In the genomic region with DNA sequence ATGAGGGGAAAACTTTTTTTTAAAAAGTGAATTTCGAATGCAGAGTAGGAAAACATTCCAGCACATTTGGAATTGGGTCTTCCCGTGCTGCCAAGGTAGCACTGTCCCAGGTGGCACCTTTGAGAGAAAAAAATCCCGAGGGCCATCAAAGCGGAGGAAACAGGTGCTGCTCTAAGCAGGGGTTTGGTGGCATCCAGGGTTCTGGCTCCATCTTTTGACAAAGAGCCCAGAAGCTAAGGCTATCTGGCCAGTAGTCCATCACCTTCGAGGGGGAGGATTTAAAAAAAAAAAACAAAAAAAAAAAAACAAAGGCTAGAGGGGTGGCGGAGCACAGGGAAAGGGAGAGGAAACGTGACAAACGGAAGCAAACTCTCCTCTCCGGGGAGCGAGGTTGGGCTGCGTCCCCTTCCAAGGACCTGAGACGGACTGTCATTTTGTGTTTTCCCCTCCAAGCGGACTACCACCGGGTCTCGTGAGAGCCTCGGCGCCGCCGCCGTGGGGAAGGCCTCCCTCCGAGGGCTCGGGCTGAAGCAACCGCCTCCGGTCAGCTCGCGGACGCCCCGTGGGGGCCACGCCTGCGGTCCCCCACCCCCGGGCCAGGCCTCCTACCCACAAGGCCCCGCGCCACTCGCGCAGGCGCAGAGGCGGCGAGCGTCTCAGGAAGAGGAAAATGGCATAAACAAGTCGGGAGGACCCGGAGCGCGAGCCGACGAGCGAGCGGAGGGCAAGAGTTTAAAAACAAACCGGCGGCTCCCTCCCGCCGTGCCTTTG, we compare ENCODE assay signal across 7 mouse cellular contexts. TPM values are rescaled to one million over a fixed set of nuclear protein-coding genes. Genes with fewer than 3 reads are reported as not detected.
DNase-seq lines count a peak whose midpoint lies in the region; ATAC-seq lines count a peak whose summit lies in the region.

A gene (plus strand): TSS at position 627 of the 771 bp plus-strand sequence.

- peak within 1 kb of the TSS; percentile 99 for H3K4me3 ChIP-seq in embryonic facial prominence, embryonic 11.5 days (ENCODE audit: low read depth, low read length)
- H3K4me3 ChIP-seq in limb, embryonic 11.5 days (ENCODE audit: low read depth, low read length), result peak within 1 kb of the TSS; percentile 90
- H3K4me3 ChIP-seq in midbrain, embryonic 14.5 days (replicated peaks; ENCODE audit: low read depth, low read length), result peak within 1 kb of the TSS; percentile 97

- H3K4me2 ChIP-seq in embryonic facial prominence, embryonic 11.5 days (ENCODE audit: low read depth, low read length), result peak within 1 kb of the TSS; percentile 59
- peak within 1 kb of the TSS; percentile 73 for H3K4me2 ChIP-seq in limb, embryonic 11.5 days (ENCODE audit: low read depth, severe bottlenecking)
- peak within 1 kb of the TSS; percentile 75 for H3K4me2 ChIP-seq in midbrain, embryonic 14.5 days (ENCODE audit: low read length)

- under 1% methylated on average over 50 of the region's 51 CpGs for WGBS in embryonic facial prominence, embryonic 11.5 days
- WGBS in limb, embryonic 11.5 days, result under 1% methylated on average over 49 of the region's 51 CpGs
- under 1% methylated on average over 51 of the region's 51 CpGs for WGBS in midbrain, embryonic 14.5 days

- no peaks in the 10 kb centered on the region for H3K9me3 ChIP-seq in embryonic facial prominence, embryonic 11.5 days (replicated peaks; ENCODE audit: control insufficient read depth, low read length)
- H3K9me3 ChIP-seq in limb, embryonic 11.5 days (ENCODE audit: control insufficient read depth, low read length), result no peaks in the 10 kb centered on the region
- no peaks in the 10 kb centered on the region for H3K9me3 ChIP-seq in midbrain, embryonic 14.5 days (ENCODE audit: control insufficient read depth, low read length)

- ATAC-seq in embryonic facial prominence, embryonic 11.5 days (replicated peaks; ENCODE audit: insufficient number of reproducible peaks, low FRiP score, low TSS enrichment, low read depth), result peak; percentile 86
- peak; percentile 89 for ATAC-seq in limb, embryonic 11.5 days (ENCODE audit: insufficient number of reproducible peaks, low FRiP score, low TSS enrichment, low read depth)
- ATAC-seq in midbrain, embryonic 14.5 days (ENCODE audit: low FRiP score, low TSS enrichment), result peak; percentile 91

- peak; percentile 97 for DNase-seq in adrenal gland, postnatal 14 days
- DNase-seq in embryonic facial prominence, embryonic 11.5 days (ENCODE audit: low spot score), result peak; percentile 93
- DNase-seq in heart, adult 11 months, result peak; percentile 100
- DNase-seq in kidney, adult 18-20 months, result peak; percentile 98
- DNase-seq in limb, embryonic 11.5 days (ENCODE audit: low spot score), result peak; percentile 91
- peak; percentile 97 for DNase-seq in midbrain, embryonic 14.5 days
- DNase-seq in spleen, adult 18-20 months, result peak; percentile 92 to 96

- no peaks in the 10 kb centered on the region for H3K36me3 ChIP-seq in embryonic facial prominence, embryonic 11.5 days (replicated peaks; ENCODE audit: control insufficient read depth, insufficient read depth, low read depth, low read length)
- peaks cover 2% of the 10 kb centered on the region; the same call in 1 of the 2 replicates for H3K36me3 ChIP-seq in limb, embryonic 11.5 days (ENCODE audit: control insufficient read depth, insufficient read depth, low read length)
- no peaks in the 10 kb centered on the region for H3K36me3 ChIP-seq in midbrain, embryonic 14.5 days (ENCODE audit: control insufficient read depth, insufficient read depth, low read length)

- H3K9ac ChIP-seq in embryonic facial prominence, embryonic 11.5 days (replicated peaks; ENCODE audit: low read length), result peak within 1 kb of the TSS; percentile 98
- H3K9ac ChIP-seq in limb, embryonic 11.5 days (ENCODE audit: low read length), result peak within 1 kb of the TSS; percentile 95
- peak within 1 kb of the TSS; percentile 93 for H3K9ac ChIP-seq in midbrain, embryonic 14.5 days (replicated peaks; ENCODE audit: low read length)

- no peaks in the 10 kb centered on the region for H3K4me1 ChIP-seq in embryonic facial prominence, embryonic 11.5 days (ENCODE audit: control insufficient read depth, insufficient read depth, low read length)
- H3K4me1 ChIP-seq in limb, embryonic 11.5 days (ENCODE audit: control insufficient read depth, insufficient read depth, low read length), result peaks cover 3% of the 10 kb centered on the region; the same call in 1 of the 2 replicates
- H3K4me1 ChIP-seq in midbrain, embryonic 14.5 days (ENCODE audit: control insufficient read depth, insufficient read depth, low read length), result peaks cover 20% of the 10 kb centered on the region

- peak within 1 kb of the TSS; percentile 98 for H3K27ac ChIP-seq in embryonic facial prominence, embryonic 11.5 days (replicated peaks; ENCODE audit: low read depth, low read length)
- H3K27ac ChIP-seq in limb, embryonic 11.5 days (replicated peaks; ENCODE audit: low read depth, low read length), result peak within 1 kb of the TSS; percentile 99
- H3K27ac ChIP-seq in midbrain, embryonic 14.5 days (replicated peaks; ENCODE audit: low read depth, low read length), result peak within 1 kb of the TSS; percentile 97

- no peaks in the 10 kb centered on the region for H3K27me3 ChIP-seq in embryonic facial prominence, embryonic 11.5 days (ENCODE audit: control insufficient read depth, insufficient read depth, low read length)
- H3K27me3 ChIP-seq in limb, embryonic 11.5 days (ENCODE audit: control insufficient read depth, insufficient read depth, low read length), result no peaks in the 10 kb centered on the region
- H3K27me3 ChIP-seq in midbrain, embryonic 14.5 days (ENCODE audit: control insufficient read depth, insufficient read depth, low read length), result no peaks in the 10 kb centered on the region

RNA-seq across cellular contexts. Expression of the gene that starts here (rescaled TPM):
- 102 and 110 TPM in 2 replicates for total RNA-seq in adrenal gland, postnatal 14 days (2021)
- 41.2 and 41.8 TPM in 2 replicates for polyA plus RNA-seq in embryonic facial prominence, embryonic 11.5 days (2014; fragmentation: Nextera tagmentation; extraction: Ambion mirVana)
- polyA plus RNA-seq in limb, embryonic 11.5 days (2014; fragmentation: Nextera tagmentation; extraction: Ambion mirVana), result 53.2 and 53.7 TPM in 2 replicates
- polyA plus RNA-seq in midbrain, embryonic 14.5 days (2014; fragmentation: Nextera tagmentation; extraction: Ambion mirVana), result 64.8 and 69.5 TPM in 2 replicates

Comparison
In these comparisons a context has a peak if more than half of its experiments do, and no peak if none do; other contexts are left out.
1. Peak in every context shown above with its lines: DNase-seq, ATAC-seq, H3K4me3 ChIP-seq and H3K27ac ChIP-seq.